Mouse (Mus musculus): Measurements from ENCODE around the gene Slc35b2. TPM values are rescaled to one million over a fixed set of nuclear protein-coding genes. Genes with fewer than 3 reads are reported as not detected.
A peak's percentile ranks its signal among the peaks of the same experiment; 100 is the strongest.

Slc35b2 gene
- polyA plus RNA-seq, 1 experiment from 2014 or later, result 91.5 TPM

DNA sequence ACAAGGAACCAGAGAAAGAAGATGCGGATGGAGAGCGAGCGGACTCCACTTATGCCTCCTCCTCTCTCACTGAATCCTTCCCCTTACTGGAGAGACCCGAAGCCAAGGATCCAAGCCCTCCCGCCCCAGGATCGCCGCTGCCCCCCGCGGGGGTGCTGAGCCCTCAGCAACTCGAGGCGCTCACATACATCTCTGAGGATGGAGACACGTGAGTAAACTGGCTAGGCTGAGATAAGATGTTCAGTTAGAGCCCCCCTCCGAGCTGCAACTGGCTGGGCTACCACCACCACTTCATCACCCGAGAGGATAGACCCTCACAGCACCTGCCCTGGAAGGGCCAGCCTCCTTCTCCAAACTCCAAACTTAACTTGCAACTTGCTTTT lies 7.6 kb upstream of the Slc35b2 start:
- H3K4me2 ChIP-seq (replicated peaks; ENCODE audit: low read depth, low read length), result peak overlapping the region; percentile 91
- DNase-seq (ENCODE audit: low spot score), result no peak
- H3K4me1 ChIP-seq (replicated peaks; ENCODE audit: control insufficient read depth, insufficient read depth, low read length), result 0 out of 2 replicates have a peak, but pooled peaks cover 2% of the 10 kb centered on the region
- H3K36me3 ChIP-seq (ENCODE audit: control insufficient read depth, insufficient read depth, low read length), result no peaks in the 10 kb centered on the region
- WGBS, result 4% methylated on average over 14 of the region's 14 CpGs
- 0 out of 2 replicates have a peak, but pooled peaks cover 2% of the 10 kb centered on the region for H3K27me3 ChIP-seq (ENCODE audit: control insufficient read depth, insufficient read depth, low read length)
- peak overlapping the region; percentile 48 for H3K9ac ChIP-seq (ENCODE audit: low read depth, low read length)
- H3K9me3 ChIP-seq (ENCODE audit: control insufficient read depth, low read length), result no peaks in the 10 kb centered on the region
- peak overlapping the region; percentile 58 for H3K4me3 ChIP-seq (ENCODE audit: low read depth, low read length)
- no peak overlapping the region for H3K27ac ChIP-seq (ENCODE audit: low read depth, low read length)
- ATAC-seq (ENCODE audit: low FRiP score), result no peak

DNA sequence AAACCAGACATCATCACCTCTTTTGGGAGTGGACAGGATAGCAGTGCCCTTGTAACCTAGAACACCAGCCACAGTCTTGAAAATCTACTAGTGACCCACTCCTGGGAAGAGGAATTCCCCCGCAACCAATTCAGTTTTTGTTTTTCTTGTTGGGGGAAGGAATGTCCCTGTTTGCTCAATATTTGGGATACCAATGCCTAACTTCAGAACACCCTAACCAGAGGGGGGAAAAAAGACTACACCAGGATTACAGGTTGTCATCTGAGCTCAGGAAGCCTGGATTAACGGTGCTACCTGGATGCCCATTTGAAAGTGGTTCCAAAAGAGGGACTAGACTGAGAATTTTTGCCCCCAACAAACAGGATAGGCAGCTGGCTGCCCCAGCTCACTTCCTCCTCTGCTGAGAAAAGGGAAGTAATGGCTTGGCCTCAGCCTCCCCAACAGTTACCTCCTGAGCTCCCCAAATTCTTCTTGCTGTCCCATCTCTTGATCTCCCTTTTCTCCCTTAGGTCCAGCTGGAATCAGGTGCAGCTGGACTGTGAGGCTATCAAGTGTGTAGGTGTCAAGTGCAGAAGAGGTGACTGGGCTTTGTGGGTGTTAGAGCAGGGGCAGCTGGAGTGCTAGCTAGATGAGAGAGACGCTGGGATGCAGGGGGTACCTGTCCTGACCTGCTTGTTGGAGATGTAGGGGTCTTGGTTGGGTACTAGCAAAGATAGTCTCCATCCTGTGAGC lies 7.0 kb upstream of the Slc35b2 start:
- ATAC-seq (ENCODE audit: low FRiP score) (no peak), DNase-seq (ENCODE audit: low spot score) (no peak)
- Histone ChIP-seq H3K27me3 (ENCODE audit: control insufficient read depth, insufficient read depth, low read length) (0 out of 2 replicates have a peak, but pooled peaks cover 2% of the 10 kb centered on the region), H3K9me3 (ENCODE audit: control insufficient read depth, low read length) (no peaks in the 10 kb centered on the region), H3K36me3 (ENCODE audit: control insufficient read depth, insufficient read depth, low read length) (no peaks in the 10 kb centered on the region), H3K4me1 (replicated peaks; ENCODE audit: control insufficient read depth, insufficient read depth, low read length) (0 out of 2 replicates have a peak, but pooled peaks cover 2% of the 10 kb centered on the region), H3K9ac (ENCODE audit: low read depth, low read length) (no peak overlapping the region), H3K4me3 (ENCODE audit: low read depth, low read length) (peak overlapping the region; percentile 58), H3K27ac (ENCODE audit: low read depth, low read length) (no peak overlapping the region), H3K4me2 (replicated peaks; ENCODE audit: low read depth, low read length) (peak overlapping the region; percentile 91; the same call in 1 of the 2 replicates)
- WGBS, result 71% methylated on average over 3 of the region's 3 CpGs

DNA sequence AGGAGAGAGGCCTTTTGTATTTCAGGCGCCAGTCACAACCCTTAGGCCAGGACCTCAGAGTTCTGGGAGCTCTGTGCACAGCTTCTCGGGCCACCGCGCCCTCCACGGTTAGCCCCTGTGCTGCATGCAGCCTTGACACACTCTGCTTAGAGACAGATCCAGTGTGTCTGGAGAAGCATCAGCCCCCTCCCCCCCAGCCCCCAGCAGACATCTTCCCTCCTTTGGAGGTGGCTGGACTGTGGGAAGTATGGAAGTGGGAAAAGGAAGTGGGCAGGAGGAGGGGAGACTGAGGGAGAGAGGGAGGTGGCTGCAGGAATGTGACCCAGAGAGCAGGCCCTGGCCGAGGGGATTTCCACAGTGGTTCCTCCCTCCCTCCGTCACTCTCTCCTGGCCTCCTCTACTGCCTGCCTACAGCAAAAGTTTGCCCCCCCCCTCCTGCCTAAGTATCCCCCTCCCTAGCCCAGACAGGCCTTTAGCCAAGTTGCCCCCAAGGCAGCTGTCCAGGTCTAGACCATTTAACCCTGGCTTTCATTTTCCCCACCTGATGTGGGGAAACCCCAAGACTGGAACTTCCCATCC lies 6.3 kb upstream of the Slc35b2 start:
- Histone ChIP-seq H3K36me3 (ENCODE audit: control insufficient read depth, insufficient read depth, low read length) (no peaks in the 10 kb centered on the region), H3K4me1 (replicated peaks; ENCODE audit: control insufficient read depth, insufficient read depth, low read length) (0 out of 2 replicates have a peak, but pooled peaks cover 2% of the 10 kb centered on the region), H3K27ac (ENCODE audit: low read depth, low read length) (no peak overlapping the region), H3K27me3 (ENCODE audit: control insufficient read depth, insufficient read depth, low read length) (0 out of 2 replicates have a peak, but pooled peaks cover 2% of the 10 kb centered on the region), H3K9ac (ENCODE audit: low read depth, low read length) (no peak overlapping the region), H3K4me2 (replicated peaks; ENCODE audit: low read depth, low read length) (no peak overlapping the region), H3K4me3 (ENCODE audit: low read depth, low read length) (no peak overlapping the region), H3K9me3 (ENCODE audit: control insufficient read depth, low read length) (no peaks in the 10 kb centered on the region)
- 78% methylated on average over 7 of the region's 7 CpGs for WGBS
- DNase-seq (ENCODE audit: low spot score) (no peak), ATAC-seq (ENCODE audit: low FRiP score) (no peak)

DNA sequence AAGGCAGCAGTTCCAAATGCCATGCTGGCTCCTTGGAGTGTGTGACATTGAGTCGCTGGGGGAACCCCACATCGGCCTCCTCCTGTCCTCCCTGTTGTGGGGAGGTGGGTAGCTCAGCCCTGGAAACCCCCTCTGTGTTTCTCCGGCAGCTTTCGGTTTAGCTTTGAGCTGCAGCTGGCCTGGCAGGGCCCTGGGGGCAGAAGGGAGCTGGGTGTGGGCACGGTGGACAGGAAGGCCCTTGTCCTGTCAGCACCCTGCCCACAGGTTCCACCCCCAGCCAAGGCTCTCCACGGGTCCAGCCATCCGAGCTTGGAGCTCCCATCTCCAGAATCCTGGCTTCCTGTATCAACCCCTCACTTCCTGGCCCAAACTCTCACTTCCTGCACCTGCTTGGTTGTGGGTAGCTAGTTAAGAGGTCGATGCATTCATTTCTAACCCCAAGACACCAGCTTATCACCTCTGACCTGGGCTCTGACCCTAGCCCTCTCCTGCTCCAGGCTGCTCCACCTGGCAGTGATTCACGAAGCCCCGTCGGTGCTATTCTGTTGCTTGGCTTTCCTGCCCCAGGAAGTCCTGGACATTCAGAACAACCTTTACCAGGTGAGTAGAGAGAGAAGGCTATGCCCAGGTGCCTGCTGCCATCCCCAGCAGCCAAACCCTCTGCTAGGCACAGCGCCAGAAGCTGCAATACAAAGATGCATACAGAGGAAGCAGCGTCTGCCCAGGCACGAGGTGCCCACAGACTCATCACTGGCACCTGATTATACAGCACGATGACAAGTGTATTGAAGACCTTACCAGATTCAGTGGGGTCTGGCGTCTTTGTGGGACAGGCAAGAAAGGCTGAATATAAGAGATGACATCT lies 5.4 kb upstream of the Slc35b2 start:
- 69% methylated on average over 16 of the region's 16 CpGs for WGBS
- 0 out of 2 replicates have a peak, but pooled peaks cover 2% of the 10 kb centered on the region for H3K27me3 ChIP-seq (ENCODE audit: control insufficient read depth, insufficient read depth, low read length)
- H3K27ac ChIP-seq (ENCODE audit: low read depth, low read length), result no peak overlapping the region
- no peak overlapping the region for H3K9ac ChIP-seq (ENCODE audit: low read depth, low read length)
- DNase-seq (ENCODE audit: low spot score) (no peak), ATAC-seq (ENCODE audit: low FRiP score) (no peak)
- no peak overlapping the region for H3K4me2 ChIP-seq (replicated peaks; ENCODE audit: low read depth, low read length)
- no peak overlapping the region for H3K4me3 ChIP-seq (ENCODE audit: low read depth, low read length)
- no peaks in the 10 kb centered on the region for H3K36me3 ChIP-seq (ENCODE audit: control insufficient read depth, insufficient read depth, low read length)
- H3K4me1 ChIP-seq (replicated peaks; ENCODE audit: control insufficient read depth, insufficient read depth, low read length), result 0 out of 2 replicates have a peak, but pooled peaks cover 2% of the 10 kb centered on the region
- no peaks in the 10 kb centered on the region for H3K9me3 ChIP-seq (ENCODE audit: control insufficient read depth, low read length)

DNA sequence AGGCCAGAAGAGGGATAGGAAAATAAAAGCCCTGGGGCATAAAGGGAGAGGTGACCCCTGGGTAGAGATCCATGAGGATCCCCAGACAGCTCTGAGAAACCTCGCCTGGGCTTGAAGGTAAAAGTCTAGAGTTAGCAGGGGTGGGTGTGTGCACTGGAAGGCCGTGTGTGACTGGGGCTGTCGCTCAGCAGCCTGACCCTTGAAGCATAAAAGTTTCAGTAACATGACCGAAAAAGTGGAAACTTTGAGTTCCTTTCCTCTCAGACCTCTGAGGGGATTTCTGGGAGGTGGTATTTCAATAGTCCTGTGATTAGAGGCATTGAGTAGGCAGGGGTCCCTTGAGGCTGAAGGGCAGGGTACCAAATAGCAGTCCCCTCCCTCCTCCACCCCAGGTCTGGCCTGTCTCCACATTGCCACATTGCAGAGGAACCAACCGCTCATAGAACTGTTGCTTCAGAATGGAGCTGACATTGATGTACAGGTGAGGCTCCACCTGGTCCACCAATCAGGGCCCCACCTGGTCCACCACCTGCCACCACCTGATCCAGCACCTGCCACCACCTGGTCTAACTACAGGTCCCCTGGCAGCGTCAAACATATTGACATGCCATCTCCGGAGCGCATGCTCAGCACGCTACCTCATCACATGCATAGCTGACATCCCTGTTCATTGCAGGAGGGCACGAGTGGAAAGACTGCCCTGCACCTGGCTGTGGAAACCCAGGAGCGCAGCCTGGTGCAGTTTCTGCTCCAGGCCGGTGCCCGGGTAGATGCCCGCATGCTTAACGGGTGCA lies 3.7 kb upstream of the Slc35b2 start:
- H3K4me1 ChIP-seq (replicated peaks; ENCODE audit: control insufficient read depth, insufficient read depth, low read length), result peaks cover 2% of the 10 kb centered on the region; the same call in 1 of the 2 replicates
- DNase-seq (ENCODE audit: low spot score) (no peak), ATAC-seq (ENCODE audit: low FRiP score) (no peak)
- H3K27me3 ChIP-seq (ENCODE audit: control insufficient read depth, insufficient read depth, low read length), result 0 out of 2 replicates have a peak, but pooled peaks cover 2% of the 10 kb centered on the region
- WGBS, result 90% methylated on average over 15 of the region's 15 CpGs
- H3K27ac ChIP-seq (ENCODE audit: low read depth, low read length), result no peak overlapping the region
- no peaks in the 10 kb centered on the region for H3K9me3 ChIP-seq (ENCODE audit: control insufficient read depth, low read length)
- no peak overlapping the region for H3K4me3 ChIP-seq (ENCODE audit: low read depth, low read length)
- no peak overlapping the region for H3K4me2 ChIP-seq (replicated peaks; ENCODE audit: low read depth, low read length)
- no peak overlapping the region for H3K9ac ChIP-seq (ENCODE audit: low read depth, low read length)
- no peaks in the 10 kb centered on the region for H3K36me3 ChIP-seq (ENCODE audit: control insufficient read depth, insufficient read depth, low read length)

DNA sequence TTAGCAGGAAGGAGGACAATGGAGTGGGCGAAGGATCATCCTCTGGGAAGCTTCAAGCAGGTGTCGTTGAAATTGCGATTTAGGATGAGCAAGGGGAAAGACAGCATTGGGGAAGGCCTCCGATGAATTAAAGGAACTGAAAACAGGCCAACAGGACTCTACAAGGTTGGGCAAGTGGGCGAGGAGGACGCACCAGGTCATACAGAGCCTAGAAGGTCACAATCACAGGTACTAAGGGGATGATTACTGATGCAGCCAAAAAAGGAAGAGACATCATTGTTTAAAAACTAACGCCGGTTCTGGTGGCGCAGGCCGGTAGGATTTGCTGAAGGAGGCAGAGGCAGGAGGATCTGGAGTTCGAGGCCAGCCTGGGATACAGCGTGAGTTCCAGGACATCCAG lies 458 bp upstream of the Slc35b2 start:
- DNase-seq (ENCODE audit: low spot score), result no peak

DNA sequence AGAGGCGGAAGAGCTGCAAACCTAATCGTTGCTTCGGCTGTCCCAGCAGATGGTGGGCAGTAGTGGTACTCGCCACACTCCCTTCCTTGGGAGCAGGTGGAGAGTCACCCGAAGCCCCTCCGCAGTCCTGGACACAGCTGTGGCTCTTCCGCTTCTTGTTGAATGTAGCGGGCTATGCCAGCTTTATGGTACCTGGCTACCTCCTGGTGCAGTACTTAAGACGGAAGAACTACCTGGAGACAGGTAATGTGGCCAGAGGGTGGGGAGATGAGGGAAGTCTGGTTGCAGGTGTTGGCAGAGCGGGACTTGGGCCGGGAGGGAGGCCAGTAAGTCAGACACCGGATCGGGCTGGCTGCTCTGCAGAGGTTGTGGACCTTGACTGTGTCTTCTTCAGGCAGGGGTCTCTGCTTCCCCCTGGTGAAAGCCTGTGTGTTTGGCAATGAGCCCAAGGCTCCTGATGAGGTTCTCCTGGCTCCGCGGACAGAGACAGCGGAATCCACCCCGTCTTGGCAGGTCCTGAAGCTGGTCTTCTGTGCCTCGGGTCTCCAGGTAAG lies 934 bp downstream of the Slc35b2 start:
- H3K36me3 ChIP-seq (ENCODE audit: control insufficient read depth, insufficient read depth, low read length), result peaks cover 6% of the 10 kb centered on the region

More for the DNA sequence above, 458 bp upstream of the Slc35b2 start:
- Histone ChIP-seq H3K9me3 (ENCODE audit: control insufficient read depth, low read length) (no peaks in the 10 kb centered on the region), H3K36me3 (ENCODE audit: control insufficient read depth, insufficient read depth, low read length) (no peaks in the 10 kb centered on the region), H3K9ac (ENCODE audit: low read depth, low read length) (no peak overlapping the region), H3K4me3 (ENCODE audit: low read depth, low read length) (no peak overlapping the region), H3K27ac (ENCODE audit: low read depth, low read length) (0 out of 2 replicates have a peak overlapping the region, but pooled peaks have one; percentile 80), H3K4me2 (replicated peaks; ENCODE audit: low read depth, low read length) (no peak overlapping the region), H3K4me1 (replicated peaks; ENCODE audit: control insufficient read depth, insufficient read depth, low read length) (peaks cover 3% of the 10 kb centered on the region; the same call in 1 of the 2 replicates), H3K27me3 (ENCODE audit: control insufficient read depth, insufficient read depth, low read length) (no peaks in the 10 kb centered on the region)
- 82% methylated on average over 12 of the region's 12 CpGs for WGBS
- no peak for ATAC-seq (ENCODE audit: low FRiP score)

More for the DNA sequence above, 934 bp downstream of the Slc35b2 start:
- Histone ChIP-seq H3K4me3 (ENCODE audit: low read depth, low read length) (peak overlapping the region; percentile 68), H3K4me1 (replicated peaks; ENCODE audit: control insufficient read depth, insufficient read depth, low read length) (peaks cover 3% of the 10 kb centered on the region; the same call in 1 of the 2 replicates), H3K27me3 (ENCODE audit: control insufficient read depth, insufficient read depth, low read length) (no peaks in the 10 kb centered on the region), H3K4me2 (replicated peaks; ENCODE audit: low read depth, low read length) (peak overlapping the region; percentile 83), H3K9me3 (ENCODE audit: control insufficient read depth, low read length) (no peaks in the 10 kb centered on the region), H3K27ac (ENCODE audit: low read depth, low read length) (peak overlapping the region; percentile 80), H3K9ac (ENCODE audit: low read depth, low read length) (peak overlapping the region; percentile 78)
- ATAC-seq (ENCODE audit: low FRiP score), result no peak; the same call in 1 of the 2 replicates
- 16% methylated on average over 18 of the region's 18 CpGs for WGBS
- no peak for DNase-seq (ENCODE audit: low spot score)

Data from hindbrain, embryonic 11.5 days (tissue).